Mouse (Mus musculus): ENCODE measurements around the gene Tmem59l. TPM values are rescaled to one million over a fixed set of nuclear protein-coding genes. Genes with fewer than 3 reads are reported as not detected.

The Tmem59l gene
- 0.12 TPM in 1 of 2 replicates, not detected in the other for polyA plus RNA-seq (2015; fragmentation: Nextera tagmentation; extraction: Ambion mirVana)

GRCm38 (mm10) chr8:70486941-70487520 lies at the start of gene Tmem59l:
Gene Tmem59l, minus strand, starts transcription at chr8:70487358.

GRCm38 (mm10) chr8:70527512-70528181 lies 40.5 kb upstream of the Tmem59l start, which contains the start of the genes Fkbp8 and Kxd1:
Gene Fkbp8, plus strand, starts transcription at chr8:70527724.
Gene Kxd1, minus strand, starts transcription at chr8:70527956.

GRCm38 (mm10) chr8:70510228-70510915 lies 23.2 kb upstream of the Tmem59l start, which contains the start of gene Uba52:
Gene Uba52, minus strand, starts transcription at chr8:70510801.

DNA sequence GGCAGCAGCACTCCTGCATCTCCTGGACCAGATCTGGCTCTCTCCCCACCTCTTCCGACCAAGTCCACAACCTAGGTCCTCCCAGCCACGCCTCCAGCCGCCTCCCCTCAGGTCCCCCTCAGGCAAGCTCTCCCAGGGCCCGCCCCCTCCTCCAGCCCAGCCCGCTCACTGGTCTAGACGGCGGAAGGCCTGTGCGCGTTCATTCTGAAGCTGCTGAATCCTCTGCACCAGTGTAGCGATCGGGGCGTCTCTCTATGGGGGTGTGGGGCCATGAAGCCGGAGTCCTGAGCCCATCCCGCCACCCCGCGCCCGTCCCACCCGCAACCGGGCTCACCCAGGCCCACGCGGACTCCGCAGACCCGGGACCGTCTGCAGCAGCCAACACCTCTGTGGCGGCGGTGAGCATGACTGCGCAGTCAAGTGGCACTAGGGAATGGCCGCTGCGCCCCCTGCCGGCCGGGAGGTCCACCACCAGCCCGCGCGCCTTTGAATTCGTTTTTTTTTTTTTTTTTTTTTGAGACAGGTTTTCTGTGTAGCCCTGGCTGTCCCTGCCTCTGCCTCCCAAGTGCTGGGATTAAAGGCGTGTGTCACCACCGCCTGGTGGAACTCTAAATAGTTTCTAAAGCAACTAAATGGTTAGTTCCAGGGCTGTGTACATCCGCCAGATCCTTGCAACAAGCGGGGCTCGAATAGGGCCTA lies 19.3 kb upstream of the Tmem59l start, which contains the start of gene Rex1bd:
Gene Rex1bd, minus strand, starts transcription at position 425 of the 699 bp plus-strand sequence.

DNA sequence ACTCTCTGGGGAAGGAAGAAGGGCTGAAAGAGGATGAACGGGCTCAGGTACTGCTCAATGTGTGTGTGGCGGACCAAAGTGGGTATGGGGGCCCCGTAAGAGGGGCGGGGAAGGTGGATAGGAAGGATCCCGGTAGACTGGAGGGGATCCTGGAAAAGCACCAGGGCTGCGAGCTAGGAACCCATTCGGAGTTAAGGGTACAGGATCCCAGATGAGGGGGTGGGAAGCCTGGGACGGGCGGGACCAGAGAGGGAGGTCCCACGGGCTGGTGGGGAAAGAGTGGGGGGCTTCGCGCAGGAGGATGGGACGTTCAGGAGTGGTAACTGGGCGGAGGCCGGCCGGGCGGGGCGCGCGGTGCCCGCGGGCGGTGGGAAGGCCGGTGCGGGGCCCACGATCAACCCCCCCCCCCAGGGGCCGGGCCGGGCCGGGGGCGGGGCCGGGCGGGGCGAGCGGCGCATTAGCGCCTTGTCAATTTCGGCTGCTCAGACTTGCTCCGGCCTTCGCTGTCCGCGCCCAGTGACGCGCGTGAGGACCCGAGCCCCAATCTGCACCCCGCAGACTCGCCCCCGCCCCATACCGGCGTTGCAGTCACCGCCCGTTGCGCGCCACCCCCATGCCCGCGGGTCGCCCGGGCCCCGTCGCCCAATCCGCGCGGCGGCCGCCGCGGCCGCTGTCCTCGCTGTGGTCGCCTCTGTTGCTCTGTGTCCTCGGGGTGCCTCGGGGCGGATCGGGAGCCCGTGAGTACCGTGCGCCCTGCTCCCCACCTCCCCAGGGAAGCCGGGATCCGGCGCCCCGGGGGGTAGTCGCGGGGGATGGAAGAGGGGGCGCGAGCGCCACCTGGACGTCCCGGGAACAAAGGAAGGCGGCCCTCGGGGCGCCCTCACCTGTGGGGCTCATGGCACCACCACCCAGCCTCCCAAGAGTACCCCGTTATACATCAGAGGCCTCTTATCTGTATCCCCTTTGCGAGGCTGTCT lies 5.8 kb upstream of the Tmem59l start, which contains the start of gene Crlf1:
Gene Crlf1, plus strand, starts transcription at position 495 of the 977 bp plus-strand sequence.

GRCm38 (mm10) chr8:70476333-70477268 lies 10.6 kb downstream of the Tmem59l start, which contains the start of gene Klhl26:
Gene Klhl26, minus strand, starts transcription at chr8:70476968.

GRCm38 (mm10) chr8:70439055-70439847 lies 47.9 kb downstream of the Tmem59l start, which contains the start of gene Crtc1:
Gene Crtc1, minus strand, starts transcription at chr8:70439579.

Other genes with a start within 250 kb of the Tmem59l start
- gene Homer3, start 204.5 kb downstream of the Tmem59l start, polyA plus RNA-seq (2015; fragmentation: Nextera tagmentation; extraction: Ambion mirVana): 10.6 and 15.7 TPM in 2 replicates
- gene Ddx49, start 184.9 kb downstream of the Tmem59l start, polyA plus RNA-seq (2015; fragmentation: Nextera tagmentation; extraction: Ambion mirVana): 22.4 and 27.8 TPM in 2 replicates
- 216 and 248 TPM in 2 replicates for gene Cope, start 184.8 kb downstream of the Tmem59l start, polyA plus RNA-seq (2015; fragmentation: Nextera tagmentation; extraction: Ambion mirVana)
- gene Cers1, start 171.6 kb downstream of the Tmem59l start, polyA plus RNA-seq (2015; fragmentation: Nextera tagmentation; extraction: Ambion mirVana): 18.4 and 21.9 TPM in 2 replicates
- 4.1 and 4.4 TPM in 2 replicates for gene Gdf1, start 157.5 kb downstream of the Tmem59l start, polyA plus RNA-seq (2015; fragmentation: Nextera tagmentation; extraction: Ambion mirVana)
- gene Upf1, start 134.1 kb downstream of the Tmem59l start, polyA plus RNA-seq (2015; fragmentation: Nextera tagmentation; extraction: Ambion mirVana): 7.2 and 8.6 TPM in 2 replicates
- gene Comp, start 113.8 kb downstream of the Tmem59l start, polyA plus RNA-seq (2015; fragmentation: Nextera tagmentation; extraction: Ambion mirVana): 0.58 and 5.8 TPM in 2 replicates
- gene Crtc1, start 47.8 kb downstream of the Tmem59l start, polyA plus RNA-seq (2015; fragmentation: Nextera tagmentation; extraction: Ambion mirVana): 6.5 and 7.8 TPM in 2 replicates
- gene Klhl26, start 10.4 kb downstream of the Tmem59l start, polyA plus RNA-seq (2015; fragmentation: Nextera tagmentation; extraction: Ambion mirVana): 8.6 and 8.7 TPM in 2 replicates
- 4.2 and 4.5 TPM in 2 replicates for gene Crlf1, start 5.8 kb upstream of the Tmem59l start, polyA plus RNA-seq (2015; fragmentation: Nextera tagmentation; extraction: Ambion mirVana)
- gene Rex1bd, start 19.4 kb upstream of the Tmem59l start, polyA plus RNA-seq (2015; fragmentation: Nextera tagmentation; extraction: Ambion mirVana): 123 and 148 TPM in 2 replicates
- gene Uba52, start 23.4 kb upstream of the Tmem59l start, polyA plus RNA-seq (2015; fragmentation: Nextera tagmentation; extraction: Ambion mirVana): 788 and 817 TPM in 2 replicates
- 144 and 162 TPM in 2 replicates for gene Fkbp8, start 40.4 kb upstream of the Tmem59l start, polyA plus RNA-seq (2015; fragmentation: Nextera tagmentation; extraction: Ambion mirVana)
- 64.4 and 69.8 TPM in 2 replicates for gene Kxd1, start 40.6 kb upstream of the Tmem59l start, polyA plus RNA-seq (2015; fragmentation: Nextera tagmentation; extraction: Ambion mirVana)
- 11.2 and 11.9 TPM in 2 replicates for gene Ell, start 52.1 kb upstream of the Tmem59l start, polyA plus RNA-seq (2015; fragmentation: Nextera tagmentation; extraction: Ambion mirVana)
- 31.7 and 32.2 TPM in 2 replicates for gene Isyna1, start 107.0 kb upstream of the Tmem59l start, polyA plus RNA-seq (2015; fragmentation: Nextera tagmentation; extraction: Ambion mirVana)
- 44.3 and 52.8 TPM in 2 replicates for gene Ssbp4, start 121.5 kb upstream of the Tmem59l start, polyA plus RNA-seq (2015; fragmentation: Nextera tagmentation; extraction: Ambion mirVana)
- 2.7 and 3.7 TPM in 2 replicates for gene Lrrc25, start 128.8 kb upstream of the Tmem59l start, polyA plus RNA-seq (2015; fragmentation: Nextera tagmentation; extraction: Ambion mirVana)
- 0.28 and 0.41 TPM in 2 replicates for gene Gdf15, start 145.1 kb upstream of the Tmem59l start, polyA plus RNA-seq (2015; fragmentation: Nextera tagmentation; extraction: Ambion mirVana)
- gene Pgpep1, start 173.0 kb upstream of the Tmem59l start, polyA plus RNA-seq (2015; fragmentation: Nextera tagmentation; extraction: Ambion mirVana): 44.6 and 48.6 TPM in 2 replicates
- gene Lsm4, start 185.9 kb upstream of the Tmem59l start, polyA plus RNA-seq (2015; fragmentation: Nextera tagmentation; extraction: Ambion mirVana): 120 and 144 TPM in 2 replicates
- 81.2 and 130 TPM in 2 replicates for gene Jund, start 211.6 kb upstream of the Tmem59l start, polyA plus RNA-seq (2015; fragmentation: Nextera tagmentation; extraction: Ambion mirVana)
- gene Iqcn, start 216.1 kb upstream of the Tmem59l start, polyA plus RNA-seq (2015; fragmentation: Nextera tagmentation; extraction: Ambion mirVana): not detected in 2 replicates
- not detected in 2 replicates for gene Gm3336, start 231.2 kb upstream of the Tmem59l start, polyA plus RNA-seq (2015; fragmentation: Nextera tagmentation; extraction: Ambion mirVana)
- 0.60 and 0.78 TPM in 2 replicates for gene Pde4c, start 236.4 kb upstream of the Tmem59l start, polyA plus RNA-seq (2015; fragmentation: Nextera tagmentation; extraction: Ambion mirVana)

Measured in skeletal muscle tissue, postnatal 0 days (tissue).